Mouse (Mus musculus): ENCODE results near the gene Cc2d1a. TPM values are rescaled to one million over a fixed set of nuclear protein-coding genes. Genes with fewer than 3 reads are reported as not detected.
A peak's percentile ranks its signal among the peaks of the same experiment; 100 is the strongest.

Gene Cc2d1a
- polyA plus RNA-seq, 1 experiment from 2014 or later, result 30.7 TPM

DNA sequence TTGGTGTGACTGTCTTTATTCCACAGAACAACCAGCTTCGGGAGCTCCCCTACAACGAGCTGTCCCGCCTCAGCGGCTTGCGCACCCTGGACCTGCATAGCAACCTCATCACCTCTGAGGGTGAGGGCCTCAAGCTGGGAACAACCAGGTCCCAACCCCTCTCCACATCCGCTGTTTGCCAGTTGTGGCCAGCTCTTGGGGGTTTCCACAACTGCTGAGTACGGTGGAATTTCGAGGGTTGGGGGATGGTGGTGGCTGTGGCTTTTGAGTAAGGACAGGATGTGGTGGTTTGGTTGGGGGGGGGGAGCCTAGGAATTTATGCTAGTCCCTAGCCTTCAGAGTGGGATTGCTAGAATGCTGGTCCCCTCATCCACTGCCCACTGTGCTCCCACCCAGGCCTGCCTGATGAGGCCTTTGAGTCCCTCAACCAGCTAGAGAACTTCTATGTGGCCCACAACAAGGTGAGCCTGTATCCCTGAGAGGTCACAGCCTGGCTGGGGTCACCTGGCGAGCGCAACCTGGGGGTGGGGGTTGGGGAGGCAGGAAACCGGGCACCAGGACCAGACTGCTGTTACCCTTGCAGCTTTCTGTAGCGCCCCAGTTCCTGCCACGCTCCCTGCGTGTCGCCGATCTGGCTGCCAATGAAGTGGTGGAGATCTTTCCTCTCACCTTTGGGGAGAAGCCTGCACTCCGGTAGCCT is 20.4 kb downstream of the Cc2d1a start:
- no peaks in the 10 kb centered on the region for H3K9me3 ChIP-seq (ENCODE audit: control insufficient read depth, low read length)
- peaks cover 3% of the 10 kb centered on the region for H3K36me3 ChIP-seq (ENCODE audit: control insufficient read depth, insufficient read depth, low read length)
- H3K4me2 ChIP-seq (ENCODE audit: low read depth, low read length), result no peak overlapping the region
- H3K27me3 ChIP-seq (ENCODE audit: control insufficient read depth, insufficient read depth, low read length), result no peaks in the 10 kb centered on the region
- no peak overlapping the region for H3K9ac ChIP-seq (replicated peaks; ENCODE audit: low read depth, low read length)
- no peak overlapping the region for H3K27ac ChIP-seq (ENCODE audit: low read depth, low read length)
- H3K4me1 ChIP-seq (ENCODE audit: control insufficient read depth, insufficient read depth, low read length), result no peaks in the 10 kb centered on the region
- no peak overlapping the region for H3K4me3 ChIP-seq (ENCODE audit: low read depth, low read length)
- ATAC-seq (ENCODE audit: low read depth), result no peak
- 68% methylated on average over 17 of the region's 17 CpGs for WGBS

DNA sequence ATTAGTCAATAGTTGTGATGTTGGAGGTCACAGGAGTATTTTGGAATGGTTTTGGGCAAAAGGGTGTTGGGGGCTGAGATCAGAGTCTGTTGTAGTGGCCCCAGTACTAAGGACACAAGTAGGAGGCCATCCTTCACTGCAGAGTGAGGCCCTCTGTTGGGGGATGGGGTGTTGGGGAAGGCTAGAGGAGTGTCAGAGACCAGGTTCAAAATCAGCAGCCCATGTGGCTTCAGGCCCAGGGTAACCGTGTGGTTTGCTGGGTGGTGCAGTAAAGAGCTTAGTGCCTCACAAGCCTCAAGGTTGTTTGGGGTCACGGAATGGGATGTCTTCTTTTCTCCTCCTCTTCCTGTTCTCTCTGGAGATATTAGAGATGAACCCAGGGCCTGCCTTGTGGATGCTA is 21.0 kb downstream of the Cc2d1a start:
- Histone ChIP-seq H3K4me1 (ENCODE audit: control insufficient read depth, insufficient read depth, low read length) (no peaks in the 10 kb centered on the region), H3K36me3 (ENCODE audit: control insufficient read depth, insufficient read depth, low read length) (no peaks in the 10 kb centered on the region), H3K27ac (ENCODE audit: low read depth, low read length) (no peak overlapping the region)

DNA sequence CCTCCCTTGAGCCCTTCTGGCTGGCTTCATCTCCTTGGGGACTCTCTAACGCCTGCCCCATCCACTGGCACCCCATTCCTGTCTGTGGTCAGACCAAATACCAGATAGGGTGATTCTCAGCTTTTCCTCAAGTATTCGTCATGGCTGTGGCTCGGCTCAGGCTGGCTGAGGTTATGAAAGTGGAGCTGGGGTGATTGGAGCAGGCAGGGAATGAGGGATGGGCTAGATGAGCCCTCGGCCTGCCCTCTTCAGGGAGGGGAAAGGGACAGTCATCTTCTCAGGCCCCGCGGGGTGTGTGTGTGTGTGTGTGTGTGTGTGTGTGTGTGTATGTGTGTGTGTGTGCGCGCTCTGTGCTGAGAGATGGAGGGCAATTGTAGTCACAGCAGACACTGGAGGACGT is 22.1 kb downstream of the Cc2d1a start, which contains the start of gene Podnl1:
TSS of gene Podnl1 (plus strand) at position 334 of the 400 bp plus-strand sequence.
- H3K27me3 ChIP-seq (ENCODE audit: control insufficient read depth, insufficient read depth, low read length), result no peaks in the 10 kb centered on the region
- WGBS, result 68% methylated on average over 8 of the region's 9 CpGs
- H3K4me3 ChIP-seq (ENCODE audit: low read depth, low read length), result no peak within 1 kb of the TSS
- no peak within 1 kb of the TSS for H3K4me2 ChIP-seq (ENCODE audit: low read depth, low read length)
- no peaks in the 10 kb centered on the region for H3K36me3 ChIP-seq (ENCODE audit: control insufficient read depth, insufficient read depth, low read length)
- no peaks in the 10 kb centered on the region for H3K4me1 ChIP-seq (ENCODE audit: control insufficient read depth, insufficient read depth, low read length)
- no peak within 1 kb of the TSS for H3K27ac ChIP-seq (ENCODE audit: low read depth, low read length)
- H3K9me3 ChIP-seq (ENCODE audit: control insufficient read depth, low read length), result no peaks in the 10 kb centered on the region
- ATAC-seq (ENCODE audit: low read depth), result no peak; the same call in 1 of the 2 replicates
- H3K9ac ChIP-seq (replicated peaks; ENCODE audit: low read depth, low read length), result 0 out of 2 replicates have a peak within 1 kb of the TSS, but pooled peaks have one; percentile 34

More for the DNA sequence above, 21.0 kb downstream of the Cc2d1a start:
- H3K9ac ChIP-seq (replicated peaks; ENCODE audit: low read depth, low read length), result no peak overlapping the region
- no peak overlapping the region for H3K4me2 ChIP-seq (ENCODE audit: low read depth, low read length)
- H3K9me3 ChIP-seq (ENCODE audit: control insufficient read depth, low read length), result no peaks in the 10 kb centered on the region
- 84% methylated on average over 2 of the region's 2 CpGs for WGBS
- H3K27me3 ChIP-seq (ENCODE audit: control insufficient read depth, insufficient read depth, low read length), result no peaks in the 10 kb centered on the region
- H3K4me3 ChIP-seq (ENCODE audit: low read depth, low read length), result no peak overlapping the region
- no peak for ATAC-seq (ENCODE audit: low read depth)

DNA sequence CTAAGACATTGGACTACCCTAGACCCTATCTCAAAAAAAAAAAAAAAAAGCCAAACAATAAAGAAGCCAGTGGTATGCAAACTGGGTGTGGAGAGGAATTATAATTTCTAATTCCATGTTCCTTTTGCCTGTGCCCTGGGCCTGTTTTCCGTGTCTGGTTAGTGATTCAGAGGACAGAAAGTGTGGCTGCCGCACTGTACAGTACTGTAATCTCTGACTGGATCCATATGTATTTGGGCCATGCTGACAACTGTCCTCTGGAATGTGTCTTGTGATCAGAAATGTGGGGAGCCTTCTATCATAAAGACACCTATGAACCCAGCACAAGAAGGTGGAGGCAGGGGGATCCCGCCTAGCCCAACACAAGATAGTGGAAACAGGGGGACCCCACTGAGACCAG is 25.6 kb downstream of the Cc2d1a start:
- Histone ChIP-seq H3K36me3 (ENCODE audit: control insufficient read depth, insufficient read depth, low read length) (no peaks in the 10 kb centered on the region), H3K4me2 (ENCODE audit: low read depth, low read length) (no peak overlapping the region), H3K4me3 (ENCODE audit: low read depth, low read length) (no peak overlapping the region), H3K9me3 (ENCODE audit: control insufficient read depth, low read length) (no peaks in the 10 kb centered on the region), H3K27me3 (ENCODE audit: control insufficient read depth, insufficient read depth, low read length) (no peaks in the 10 kb centered on the region), H3K4me1 (ENCODE audit: control insufficient read depth, insufficient read depth, low read length) (no peaks in the 10 kb centered on the region), H3K27ac (ENCODE audit: low read depth, low read length) (no peak overlapping the region), H3K9ac (replicated peaks; ENCODE audit: low read depth, low read length) (no peak overlapping the region)
- WGBS, result 96% methylated on average over 3 of the region's 3 CpGs
- no peak for ATAC-seq (ENCODE audit: low read depth)

DNA sequence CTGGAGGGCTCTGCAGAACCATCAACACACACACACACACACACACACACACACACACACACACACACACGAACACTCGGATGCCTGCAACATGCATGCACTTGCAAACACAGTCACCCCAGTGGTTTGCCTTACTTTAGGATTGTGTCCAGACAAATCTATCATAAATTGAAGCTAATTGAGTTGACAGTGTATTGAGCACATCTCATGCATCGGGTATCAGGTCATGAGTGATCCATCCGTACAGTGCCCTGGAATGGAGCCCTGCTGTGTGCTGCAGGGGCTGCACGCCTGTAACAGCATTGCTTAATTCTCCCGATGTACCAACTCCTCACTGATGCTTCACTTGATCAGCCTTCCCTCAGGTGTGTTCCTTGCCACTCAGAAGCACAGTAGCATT is 32.1 kb downstream of the Cc2d1a start:
- H3K36me3 ChIP-seq (ENCODE audit: control insufficient read depth, insufficient read depth, low read length), result no peaks in the 10 kb centered on the region
- WGBS, result 91% methylated on average over 6 of the region's 6 CpGs
- H3K4me2 ChIP-seq (ENCODE audit: low read depth, low read length), result no peak overlapping the region
- no peak overlapping the region for H3K4me3 ChIP-seq (ENCODE audit: low read depth, low read length)
- no peak for ATAC-seq (ENCODE audit: low read depth)
- no peaks in the 10 kb centered on the region for H3K4me1 ChIP-seq (ENCODE audit: control insufficient read depth, insufficient read depth, low read length)
- H3K9me3 ChIP-seq (ENCODE audit: control insufficient read depth, low read length), result no peaks in the 10 kb centered on the region
- H3K9ac ChIP-seq (replicated peaks; ENCODE audit: low read depth, low read length), result no peak overlapping the region
- no peak overlapping the region for H3K27ac ChIP-seq (ENCODE audit: low read depth, low read length)
- H3K27me3 ChIP-seq (ENCODE audit: control insufficient read depth, insufficient read depth, low read length), result no peaks in the 10 kb centered on the region

DNA sequence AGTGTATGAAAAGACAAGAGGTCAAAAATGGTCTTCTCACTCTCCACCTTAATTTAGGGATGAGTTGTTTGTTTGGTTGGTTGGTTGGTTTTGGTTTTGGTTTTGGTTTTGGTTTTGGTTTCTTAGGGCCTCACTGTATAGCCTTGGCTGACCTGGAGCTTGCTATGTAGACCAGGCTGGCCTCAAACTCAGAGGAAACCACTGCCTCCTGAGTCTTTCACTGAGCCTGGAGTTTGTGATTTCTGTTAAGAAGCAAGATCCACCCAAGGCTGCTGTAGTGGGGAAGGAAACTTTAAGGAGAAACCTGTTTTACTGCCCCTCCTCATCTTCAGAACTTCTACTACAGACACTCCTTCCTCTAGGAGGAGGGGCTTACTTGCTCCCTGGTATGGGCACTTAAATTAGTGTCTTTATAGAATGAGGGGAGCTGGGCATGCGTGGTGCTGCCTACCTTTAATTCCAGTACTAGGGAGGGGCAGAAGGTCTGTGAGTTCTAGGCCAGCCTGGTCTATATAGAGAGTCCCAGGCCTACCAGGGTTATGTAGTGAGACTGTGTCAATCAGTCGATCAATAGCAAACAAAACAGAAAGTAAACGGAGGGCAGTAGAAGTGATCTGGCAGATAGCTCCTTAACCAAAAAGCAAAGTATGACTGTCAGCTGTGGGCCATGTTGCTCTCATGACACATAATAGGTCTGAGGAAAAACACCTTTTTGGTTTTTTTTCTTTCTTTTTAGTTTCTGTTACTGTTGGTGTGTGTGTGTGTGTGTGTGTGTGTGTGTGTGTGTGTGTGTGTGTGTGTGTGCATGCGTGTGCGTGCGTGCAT is 41.3 kb downstream of the Cc2d1a start:
- ATAC-seq (ENCODE audit: low read depth), result no peak
- Histone ChIP-seq H3K36me3 (ENCODE audit: control insufficient read depth, insufficient read depth, low read length) (peaks cover 9% of the 10 kb centered on the region), H3K9me3 (ENCODE audit: control insufficient read depth, low read length) (no peaks in the 10 kb centered on the region), H3K27ac (ENCODE audit: low read depth, low read length) (0 out of 2 replicates have a peak overlapping the region, but pooled peaks have one; percentile 22), H3K4me1 (ENCODE audit: control insufficient read depth, insufficient read depth, low read length) (peaks cover 21% of the 10 kb centered on the region), H3K4me2 (ENCODE audit: low read depth, low read length) (no peak overlapping the region), H3K27me3 (ENCODE audit: control insufficient read depth, insufficient read depth, low read length) (no peaks in the 10 kb centered on the region), H3K9ac (replicated peaks; ENCODE audit: low read depth, low read length) (no peak overlapping the region), H3K4me3 (ENCODE audit: low read depth, low read length) (no peak overlapping the region)
- WGBS, result 89% methylated on average over 5 of the region's 6 CpGs

DNA sequence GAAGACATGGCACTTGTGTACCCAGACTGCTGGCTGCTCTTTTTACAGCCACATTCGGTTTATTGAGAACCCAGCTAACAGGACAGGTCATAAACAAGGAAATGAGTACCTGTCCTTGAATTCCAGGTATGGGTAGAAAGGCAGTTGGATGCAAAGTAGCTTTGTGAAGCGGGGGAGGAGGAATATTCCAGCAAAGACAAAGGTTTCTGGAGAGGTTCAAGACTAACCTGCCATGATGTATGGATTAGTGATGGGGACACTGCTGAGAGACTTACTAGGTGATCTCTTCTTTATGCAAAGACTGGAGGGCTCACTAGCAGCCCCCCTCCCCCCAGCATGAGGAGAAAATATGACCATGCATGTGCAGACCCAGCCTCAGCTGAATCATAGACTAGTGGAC is 42.1 kb downstream of the Cc2d1a start:
- Histone ChIP-seq H3K4me1 (ENCODE audit: control insufficient read depth, insufficient read depth, low read length) (peaks cover 21% of the 10 kb centered on the region), H3K9ac (replicated peaks; ENCODE audit: low read depth, low read length) (no peak overlapping the region), H3K4me3 (ENCODE audit: low read depth, low read length) (no peak overlapping the region), H3K9me3 (ENCODE audit: control insufficient read depth, low read length) (no peaks in the 10 kb centered on the region), H3K27me3 (ENCODE audit: control insufficient read depth, insufficient read depth, low read length) (no peaks in the 10 kb centered on the region), H3K36me3 (ENCODE audit: control insufficient read depth, insufficient read depth, low read length) (peaks cover 11% of the 10 kb centered on the region), H3K4me2 (ENCODE audit: low read depth, low read length) (no peak overlapping the region), H3K27ac (ENCODE audit: low read depth, low read length) (peak overlapping the region; percentile 94)
- no peak for ATAC-seq (ENCODE audit: low read depth)
- WGBS, result 76% methylated on average over 2 of the region's 2 CpGs

DNA sequence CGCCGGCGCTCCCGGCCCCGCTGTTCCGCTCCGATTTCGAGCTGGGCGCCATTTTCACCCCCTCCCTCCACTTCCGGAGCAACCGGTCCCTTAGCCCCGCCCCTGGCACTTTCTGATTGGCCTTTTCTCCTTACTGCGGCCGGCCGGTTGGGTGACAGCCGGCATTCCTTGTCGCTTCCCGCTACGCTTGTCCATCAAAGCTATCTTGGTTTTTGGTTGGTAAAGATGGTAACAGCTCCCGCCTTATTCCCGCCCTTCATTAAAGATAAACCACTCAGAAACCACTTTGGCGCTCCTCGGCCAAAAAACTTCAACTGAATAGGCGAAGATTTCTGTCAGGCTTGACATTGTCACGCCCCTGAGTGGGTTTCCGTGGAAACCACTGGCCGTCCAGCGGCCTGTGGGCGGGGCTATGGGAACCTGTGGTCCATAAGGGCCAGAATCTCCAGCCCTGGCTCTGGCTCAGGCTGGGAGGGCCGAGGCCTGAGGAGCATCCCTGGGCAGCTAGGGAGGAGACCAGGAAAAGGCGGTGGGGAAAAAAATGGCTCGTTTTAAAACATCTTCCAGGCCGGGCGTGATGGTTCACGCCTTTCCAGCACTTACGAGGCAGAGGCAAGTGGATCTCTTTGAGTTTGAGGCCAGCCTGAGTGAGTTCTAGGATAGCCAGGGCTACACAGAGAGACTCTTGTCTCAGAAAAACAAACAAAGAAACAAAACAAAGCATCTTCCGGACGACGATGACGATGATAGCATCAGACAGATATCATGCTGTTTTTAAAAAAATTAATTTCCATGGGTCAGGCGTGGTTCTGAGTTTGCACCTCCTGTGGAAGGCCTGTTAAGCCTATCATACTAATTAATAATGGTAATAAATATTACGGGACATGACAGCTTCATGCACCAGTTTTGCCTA is 42.8 kb downstream of the Cc2d1a start, which contains the start of gene Dcaf15:
TSS of gene Dcaf15 (minus strand) at position 72 of the 913 bp plus-strand sequence.
- peak; percentile 96 for ATAC-seq (ENCODE audit: low read depth)
- Histone ChIP-seq H3K27me3 (ENCODE audit: control insufficient read depth, insufficient read depth, low read length) (no peaks in the 10 kb centered on the region), H3K4me2 (ENCODE audit: low read depth, low read length) (peak within 1 kb of the TSS; percentile 84), H3K4me1 (ENCODE audit: control insufficient read depth, insufficient read depth, low read length) (peaks cover 21% of the 10 kb centered on the region), H3K4me3 (ENCODE audit: low read depth, low read length) (peak within 1 kb of the TSS; percentile 60), H3K36me3 (ENCODE audit: control insufficient read depth, insufficient read depth, low read length) (peaks cover 15% of the 10 kb centered on the region), H3K27ac (ENCODE audit: low read depth, low read length) (peak within 1 kb of the TSS; percentile 94), H3K9me3 (ENCODE audit: control insufficient read depth, low read length) (no peaks in the 10 kb centered on the region), H3K9ac (replicated peaks; ENCODE audit: low read depth, low read length) (peak within 1 kb of the TSS; percentile 72)
- WGBS, result 5% methylated on average over 42 of the region's 42 CpGs

Data from neural tube, embryonic 14.5 days (tissue).